Comparison of ENCODE assay signal across 29 mouse cellular contexts in genomic region chr9:121815183-121815582, GRCm38 (mm10). TPM values are rescaled to one million over a fixed set of nuclear protein-coding genes. Genes with fewer than 3 reads are reported as not detected.
"Had no signal": no experiment of that assay in that cellular context is flagged by ENCODE, and none has a peak within 500 bp of the region (broad histone marks: within the 10 kb centered on the region; RNA-seq: fewer than 3 reads in every experiment).

No protein-coding gene starts in this region.

- H3K9ac ChIP-seq: heart, embryonic 13.5 days; heart, embryonic 15.5 days; hindbrain, embryonic 13.5 days; hindbrain, embryonic 15.5 days; intestine, embryonic 15.5 days; limb, embryonic 13.5 days; limb, embryonic 15.5 days; liver, embryonic 12.5 days had no signal

- ATAC-seq: inflammation-experienced regulatory T-cells, adult 6 months; intestine, embryonic 15.5 days; intestine, postnatal 0 days; liver, embryonic 12.5 days had no signal

- H3K36me3 ChIP-seq: heart, embryonic 13.5 days; heart, embryonic 15.5 days; hindbrain, embryonic 13.5 days; hindbrain, embryonic 15.5 days; intestine, embryonic 15.5 days; limb, embryonic 13.5 days; limb, embryonic 15.5 days; liver, embryonic 12.5 days had no signal

- H3K4me1 ChIP-seq: liver, embryonic 12.5 days had no signal

- H3K27me3 ChIP-seq: hindbrain, embryonic 13.5 days; hindbrain, embryonic 15.5 days; intestine, embryonic 15.5 days; limb, embryonic 13.5 days; limb, embryonic 15.5 days; liver, embryonic 12.5 days had no signal

- H3K27ac ChIP-seq: heart, adult 2 months; heart, embryonic 13.5 days; heart, embryonic 15.5 days; hindbrain, embryonic 13.5 days; hindbrain, embryonic 15.5 days; intestine, embryonic 15.5 days; layer of hippocampus, adult 2 months; limb, embryonic 13.5 days; limb, embryonic 15.5 days; liver, embryonic 12.5 days had no signal

- H3K9me3 ChIP-seq: heart, embryonic 13.5 days; heart, embryonic 15.5 days; hindbrain, embryonic 13.5 days; hindbrain, embryonic 15.5 days; intestine, embryonic 15.5 days; limb, embryonic 13.5 days; limb, embryonic 15.5 days; liver, embryonic 12.5 days had no signal

- DNase-seq: gastrocnemius, postnatal 14 days; gastrocnemius, postnatal 36 days; heart, adult 11 months; heart, adult 2 months; heart, postnatal 14 days; heart, postnatal 36 days; kidney, adult 18-20 months; kidney, adult 8-10 months; kidney, postnatal 10 days; kidney, postnatal 25 days; kidney, postnatal 4 days; layer of hippocampus, postnatal 36 days had no signal

- H3K4me2 ChIP-seq: heart, embryonic 11.5 days; heart, embryonic 13.5 days; heart, embryonic 15.5 days; hindbrain, embryonic 13.5 days; hindbrain, embryonic 15.5 days; intestine, embryonic 15.5 days; limb, embryonic 13.5 days; limb, embryonic 15.5 days; liver, embryonic 12.5 days had no signal

- H3K4me3 ChIP-seq: heart, adult 2 months; heart, embryonic 13.5 days; heart, embryonic 15.5 days; hindbrain, embryonic 13.5 days; hindbrain, embryonic 15.5 days; intestine, embryonic 15.5 days; layer of hippocampus, adult 2 months; limb, embryonic 13.5 days; limb, embryonic 15.5 days; liver, embryonic 12.5 days had no signal

RNA-seq across cellular contexts. Expression of gene Hhatl, which starts 22.9 kb away (rescaled TPM):
- total RNA-seq: hematopoietic stem cell, adult 5-6 weeks; liver, adult 2 months had no signal
- polyA plus RNA-seq: hindbrain, embryonic 11.5 days; hindbrain, embryonic 13.5 days; inflammation-experienced regulatory T-cells, adult 6 months; kidney, embryonic 14.5 days; limb, embryonic 11.5 days; liver, adult 2 months; liver, embryonic 12.5 days had no signal

RNA-seq across cellular contexts. Expression of gene Ccdc13, which starts 24.1 kb away (rescaled TPM):
- total RNA-seq: heart, adult 2 months; heart, postnatal 36 days; liver, adult 2 months had no signal
- polyA plus RNA-seq: heart, embryonic 13.5 days; heart, embryonic 15.5 days; inflammation-experienced regulatory T-cells, adult 6 months; liver, adult 2 months; liver, embryonic 12.5 days had no signal

RNA-seq across cellular contexts. Expression of gene Klhl40, which starts 37.8 kb away (rescaled TPM):
- total RNA-seq: hematopoietic stem cell, adult 5-6 weeks had no signal
- polyA plus RNA-seq: inflammation-experienced regulatory T-cells, adult 6 months; liver, adult 2 months had no signal
